Mouse (Mus musculus) kidney, adult 2 months (tissue): ENCODE data around the gene Diaph2. TPM values are rescaled to one million over a fixed set of nuclear protein-coding genes. Genes with fewer than 3 reads are reported as not detected.
"Not testable (repeated sequence)": the region's sequence is repeated elsewhere in the genome, so short reads cannot be mapped to it uniquely, and the experiment has no call there.

Experiments used
- DNase-seq: peaks from one replicate; pipeline ENCODE4 v3.0.0; 2021
- H3K27ac ChIP-seq: fragments of 200-500 bp; 2 replicates; pipeline ENCODE4 v1.5.1; 2012; ENCODE audit warnings: low read depth, low read length, control low read depth, inconsistent platforms; ENCODE audit not compliant: insufficient read depth
- H3K27me3 ChIP-seq: fragments of 200-500 bp; replicated peaks from 2 replicates; pipeline ENCODE4 v1.6.1; 2012; ENCODE audit warnings: mild to moderate bottlenecking, moderate library complexity, low read length, inconsistent platforms; ENCODE audit not compliant: control insufficient read depth, insufficient read depth
- H3K36me3 ChIP-seq: fragments of 200-500 bp; 2 replicates; pipeline ENCODE4 v1.6.1; 2012; ENCODE audit warnings: mild to moderate bottlenecking, moderate library complexity, low read length, inconsistent platforms; ENCODE audit not compliant: control insufficient read depth, insufficient read depth
- H3K4me1 ChIP-seq: fragments of 200-500 bp; 2 replicates; pipeline ENCODE4 v1.6.1; 2011; ENCODE audit warnings: low read length; ENCODE audit not compliant: control insufficient read depth, insufficient read depth
- H3K4me3 ChIP-seq: fragments of 200-500 bp; 2 replicates; pipeline ENCODE4 v1.5.1; 2011; ENCODE audit warnings: mild to moderate bottlenecking, low read depth, low read length, control low read depth; ENCODE audit not compliant: insufficient read depth
- CTCF ChIP-seq: fragments of 200-500 bp; conservative IDR thresholded peaks from 2 replicates; pipeline ENCODE4 v1.5.1; 2011; ENCODE audit warnings: low read depth, mild to moderate bottlenecking, control low read depth, low read length, moderate library complexity, mixed read lengths; ENCODE audit not compliant: insufficient read depth, insufficient read length
- POLR2A ChIP-seq: fragments of 200-500 bp; IDR thresholded peaks from one replicate; pipeline ENCODE4 v1.6.1; 2011; ENCODE audit warnings: low read depth, low read length, control low read depth
- WGBS: fragments of 180-500 bp; shearing (Covaris S2); methylation state at CpG from one replicate; pipeline ENCODE4 v1.1.7; 2018; 5-methylcytosine and 5-hydroxymethylcytosine counted together
- polyA plus RNA-seq: library from polyadenylated mRNA; depleted of rRNA; stranded (reverse); fragments of >200 nt; gene quantifications from 2 replicates; pipeline ENCODE4 v1.2.3, GENCODE M21; 2012

Gene Diaph2
- polyA plus RNA-seq, 1 experiment, result 4.4 TPM

GRCm38 (mm10) chrX:130281484-130281883 lies 531.9 kb downstream of the Diaph2 start:
- Histone ChIP-seq H3K4me1 (no peaks in the 10 kb centered on the region), H3K27me3 (no peaks in the 10 kb centered on the region), H3K36me3 (no peaks in the 10 kb centered on the region), H3K27ac (no peak overlapping the region), H3K4me3 (no peak overlapping the region)
- 83% methylated on average over 2 of the region's 2 CpGs for WGBS
- DNase-seq, result no peak
- TF ChIP-seq POLR2A (no peak), CTCF (no peak)

- Histone ChIP-seq H3K4me1 (no peaks in the 10 kb centered on the region), H3K4me3 (no peak overlapping the region), H3K27me3 (no peaks in the 10 kb centered on the region), H3K36me3 (no peaks in the 10 kb centered on the region), H3K27ac (no peak overlapping the region)
- WGBS, result 87% methylated on average over 9 of the region's 9 CpGs
- TF ChIP-seq POLR2A (no peak), CTCF (no peak)
- no peak for DNase-seq
These were observed 537.5 kb downstream of the Diaph2 start for GRCm38 (mm10) chrX:130287032-130287431.

DNA sequence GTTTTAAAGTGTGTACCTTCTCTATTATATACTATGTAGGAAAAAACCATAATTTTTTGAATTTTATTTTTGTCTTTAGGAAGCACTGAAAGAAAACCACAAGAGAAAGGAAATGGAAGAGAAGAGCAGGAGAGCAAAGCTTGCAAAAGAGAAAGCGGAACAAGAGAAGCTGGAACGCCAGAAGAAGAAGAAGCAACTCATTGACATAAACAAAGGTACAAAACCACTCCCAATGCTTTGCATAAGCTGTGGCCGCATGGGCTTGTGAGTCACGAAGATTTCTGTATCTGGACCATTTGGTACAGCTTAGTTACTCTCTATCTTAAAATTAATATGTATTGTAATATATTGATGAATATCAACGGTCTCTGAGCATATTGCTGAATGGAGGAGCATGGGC lies 540.2 kb downstream of the Diaph2 start:
- Histone ChIP-seq H3K36me3 (no peaks in the 10 kb centered on the region), H3K4me3 (no peak overlapping the region), H3K4me1 (no peaks in the 10 kb centered on the region), H3K27me3 (no peaks in the 10 kb centered on the region), H3K27ac (no peak overlapping the region)
- WGBS, result 93% methylated on average over 5 of the region's 5 CpGs
- DNase-seq, result no peak
- no peak for TF ChIP-seq POLR2A
- no peak for TF ChIP-seq CTCF

- Histone ChIP-seq H3K4me3 (no peak overlapping the region), H3K27ac (no peak overlapping the region), H3K36me3 (no peaks in the 10 kb centered on the region), H3K4me1 (no peaks in the 10 kb centered on the region), H3K27me3 (no peaks in the 10 kb centered on the region)
- DNase-seq, result no peak
- TF ChIP-seq CTCF (no peak), POLR2A (no peak)
These were observed 601.4 kb downstream of the Diaph2 start for GRCm38 (mm10) chrX:130350808-130351435.

GRCm38 (mm10) chrX:130351480-130351879 lies 601.9 kb downstream of the Diaph2 start:
- TF ChIP-seq POLR2A, result no peak
- TF ChIP-seq CTCF, result no peak
- no peaks in the 10 kb centered on the region for H3K4me1 ChIP-seq
- H3K4me3 ChIP-seq, result no peak overlapping the region
- no peak overlapping the region for H3K27ac ChIP-seq
- WGBS, result 72% methylated on average over 7 of the region's 7 CpGs
- H3K27me3 ChIP-seq, result no peaks in the 10 kb centered on the region
- H3K36me3 ChIP-seq, result no peaks in the 10 kb centered on the region
- DNase-seq, result no peak

GRCm38 (mm10) chrX:130393508-130394145 lies 644.1 kb downstream of the Diaph2 start:
- TF ChIP-seq CTCF (no peak), POLR2A (no peak)

DNA sequence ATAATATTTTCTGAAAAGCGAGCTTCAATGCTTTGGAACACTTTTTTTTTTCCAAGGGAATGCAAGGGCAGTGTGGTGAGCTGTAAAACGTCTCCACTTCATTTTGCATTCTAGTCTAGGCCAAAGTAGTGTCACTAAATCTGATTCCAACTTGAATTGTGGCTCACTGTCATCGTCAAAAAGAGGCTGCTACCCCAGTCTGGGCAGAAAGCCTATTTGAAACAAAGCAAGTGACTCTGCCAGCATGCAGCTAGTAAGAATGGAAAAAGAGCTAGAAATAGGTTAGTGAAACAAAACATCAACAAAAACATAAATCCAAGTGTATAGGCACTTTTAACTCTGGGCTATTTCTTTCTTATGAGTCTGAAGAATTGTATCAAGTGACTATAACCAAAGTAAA lies 653.7 kb downstream of the Diaph2 start:
- WGBS, result 43% methylated on average over 3 of the region's 3 CpGs
- DNase-seq, result no peak
- TF ChIP-seq CTCF, result no peak
- TF ChIP-seq POLR2A, result no peak

More at GRCm38 (mm10) chrX:130393508-130394145, 644.1 kb downstream of the Diaph2 start:
- no peak overlapping the region for H3K4me3 ChIP-seq
- no peak for DNase-seq
- no peaks in the 10 kb centered on the region for H3K4me1 ChIP-seq
- H3K36me3 ChIP-seq, result no peaks in the 10 kb centered on the region
- H3K27ac ChIP-seq, result no peak overlapping the region
- 86% methylated on average over 4 of the region's 4 CpGs for WGBS
- no peaks in the 10 kb centered on the region for H3K27me3 ChIP-seq

GRCm38 (mm10) chrX:130407471-130407870 lies 657.9 kb downstream of the Diaph2 start:
- 97% methylated on average over 3 of the region's 3 CpGs for WGBS
- not testable (repeated sequence) for H3K4me1 ChIP-seq, H3K4me3 ChIP-seq, H3K27me3 ChIP-seq, H3K27ac ChIP-seq, DNase-seq, H3K36me3 ChIP-seq

More for the DNA sequence above, 653.7 kb downstream of the Diaph2 start:
- H3K36me3 ChIP-seq, result no peaks in the 10 kb centered on the region
- no peaks in the 10 kb centered on the region for H3K4me1 ChIP-seq
- no peak overlapping the region for H3K27ac ChIP-seq
- no peaks in the 10 kb centered on the region for H3K27me3 ChIP-seq
- no peak overlapping the region for H3K4me3 ChIP-seq
